ENCODE assay signal across 23 mouse cellular contexts in the genomic region with DNA sequence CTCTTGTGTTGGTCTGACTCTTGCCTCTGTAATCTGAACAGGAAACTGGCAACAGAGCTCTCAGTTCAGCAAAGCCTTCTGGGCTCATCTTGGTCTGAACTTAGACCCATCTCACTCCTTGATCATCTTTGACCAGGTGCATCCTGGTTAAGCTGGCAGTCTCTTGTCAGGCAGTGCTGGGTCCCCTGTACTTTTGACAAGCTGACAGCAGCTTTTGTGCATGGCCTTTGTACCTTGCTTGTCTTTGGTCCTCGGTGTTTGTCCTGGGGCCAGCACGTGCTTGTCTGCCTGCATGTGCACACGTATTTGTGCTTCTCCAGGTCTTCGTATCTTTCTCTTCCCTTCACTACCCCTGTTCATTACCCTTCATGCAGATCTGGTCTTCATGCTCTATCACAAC. TPM values are rescaled to one million over a fixed set of nuclear protein-coding genes. Genes with fewer than 3 reads are reported as not detected.
DNase-seq lines count a peak whose midpoint lies in the region; ATAC-seq and TF ChIP-seq lines count a peak whose summit lies in the region.
"Had no signal": no experiment of that assay in that cellular context is flagged by ENCODE, and none has a peak within 500 bp of the region (broad histone marks: within the 10 kb centered on the region; RNA-seq: fewer than 3 reads in every experiment).

No protein-coding gene starts in this region.

- no peak overlapping the region for H3K9ac ChIP-seq in midbrain, embryonic 13.5 days (replicated peaks)
- H3K9ac ChIP-seq in midbrain, embryonic 16.5 days (ENCODE audit: low read depth, low read length), result no peak overlapping the region
- H3K9ac ChIP-seq in intestine, postnatal 0 days (ENCODE audit: low read depth, low read length), result no peak overlapping the region
- H3K9ac ChIP-seq: embryonic facial prominence, embryonic 13.5 days; forebrain, embryonic 13.5 days; hindbrain, embryonic 12.5 days; limb, embryonic 15.5 days; lung, embryonic 14.5 days had no signal

- no peak for TF ChIP-seq CTCF in intestine, postnatal 0 days (IDR thresholded peaks at IDR 0.05; ENCODE audit: low read depth)

- H3K4me2 ChIP-seq in midbrain, embryonic 13.5 days (replicated peaks), result no peak overlapping the region
- H3K4me2 ChIP-seq in midbrain, embryonic 16.5 days (ENCODE audit: low read length), result no peak overlapping the region
- no peak overlapping the region for H3K4me2 ChIP-seq in intestine, postnatal 0 days (replicated peaks; ENCODE audit: low read depth)
- H3K4me2 ChIP-seq: embryonic facial prominence, embryonic 13.5 days; forebrain, embryonic 13.5 days; hindbrain, embryonic 12.5 days; limb, embryonic 15.5 days; lung, embryonic 14.5 days had no signal

- WGBS in midbrain, embryonic 13.5 days, result 75% methylated on average over 4 of the region's 4 CpGs
- WGBS in midbrain, embryonic 16.5 days, result 63% methylated on average over 4 of the region's 4 CpGs
- WGBS in intestine, postnatal 0 days, result 37% methylated on average over 4 of the region's 4 CpGs

- peaks cover 62% of the 10 kb centered on the region for H3K4me1 ChIP-seq in midbrain, embryonic 13.5 days (replicated peaks)
- peaks cover 23% of the 10 kb centered on the region for H3K4me1 ChIP-seq in midbrain, embryonic 16.5 days (ENCODE audit: control insufficient read depth, insufficient read depth, low read length)
- no peaks in the 10 kb centered on the region for H3K4me1 ChIP-seq in intestine, postnatal 0 days (replicated peaks; ENCODE audit: control insufficient read depth, insufficient read depth, low read length)

- no peak overlapping the region for H3K4me3 ChIP-seq in midbrain, embryonic 13.5 days (replicated peaks)
- H3K4me3 ChIP-seq in midbrain, embryonic 16.5 days (ENCODE audit: low read depth, low read length), result no peak overlapping the region
- no peak overlapping the region for H3K4me3 ChIP-seq in intestine, postnatal 0 days (ENCODE audit: low read depth, low read length)
- H3K4me3 ChIP-seq: embryonic facial prominence, embryonic 13.5 days; erythroblast, embryonic 14.5 days; forebrain, embryonic 13.5 days; hindbrain, embryonic 12.5 days; limb, embryonic 15.5 days; megakaryocyte, embryonic 14.5 days had no signal

- DNase-seq in kidney, adult 9 months, result peak; percentile 59
- DNase-seq in kidney, postnatal 14 days, result no peak
- DNase-seq in urinary bladder, postnatal 25 days (ENCODE audit: low spot score), result no peak
- no peak for DNase-seq in adrenal gland, postnatal 10 days
- DNase-seq: adrenal gland, adult 2 months; B cell, adult 2 months; cerebellum, adult 11-12 months; cerebellum, postnatal 25 days; left cerebral cortex, postnatal 4 days; lung, embryonic 14.5 days; lung, postnatal 36 days; right cerebral cortex, postnatal 14 days; spleen, adult 18-20 months had no signal

- no peaks in the 10 kb centered on the region for H3K36me3 ChIP-seq in midbrain, embryonic 13.5 days
- no peaks in the 10 kb centered on the region for H3K36me3 ChIP-seq in midbrain, embryonic 16.5 days (ENCODE audit: control insufficient read depth, insufficient read depth, low read length)
- no peaks in the 10 kb centered on the region for H3K36me3 ChIP-seq in intestine, postnatal 0 days (ENCODE audit: control insufficient read depth, insufficient read depth)
- H3K36me3 ChIP-seq: embryonic facial prominence, embryonic 13.5 days; G1E; hindbrain, embryonic 12.5 days; limb, embryonic 15.5 days had no signal

- H3K9me3 ChIP-seq in midbrain, embryonic 13.5 days, result no peaks in the 10 kb centered on the region
- no peaks in the 10 kb centered on the region for H3K9me3 ChIP-seq in midbrain, embryonic 16.5 days (replicated peaks; ENCODE audit: control insufficient read depth, low read length, poor library complexity, severe bottlenecking)
- H3K9me3 ChIP-seq in intestine, postnatal 0 days (ENCODE audit: control insufficient read depth), result no peaks in the 10 kb centered on the region
- H3K9me3 ChIP-seq: embryonic facial prominence, embryonic 13.5 days; forebrain, embryonic 13.5 days; G1E; hindbrain, embryonic 12.5 days; limb, embryonic 15.5 days; megakaryocyte, embryonic 14.5 days had no signal

- no peak for ATAC-seq in midbrain, embryonic 13.5 days
- no peak for ATAC-seq in midbrain, embryonic 16.5 days
- peak; percentile 52; the same call in 1 of the 2 replicates for ATAC-seq in intestine, postnatal 0 days
- ATAC-seq: forebrain, embryonic 13.5 days had no signal

- H3K27me3 ChIP-seq in midbrain, embryonic 13.5 days, result no peaks in the 10 kb centered on the region
- no peaks in the 10 kb centered on the region for H3K27me3 ChIP-seq in midbrain, embryonic 16.5 days (ENCODE audit: control insufficient read depth, insufficient read depth, low read depth, low read length)
- H3K27me3 ChIP-seq in intestine, postnatal 0 days (replicated peaks; ENCODE audit: control insufficient read depth, insufficient read depth, low read length), result 0 out of 2 replicates have a peak, but pooled peaks cover 5% of the 10 kb centered on the region
- H3K27me3 ChIP-seq: embryonic facial prominence, embryonic 13.5 days; forebrain, embryonic 13.5 days; limb, embryonic 15.5 days had no signal

- H3K27ac ChIP-seq in midbrain, embryonic 13.5 days, result peak overlapping the region; percentile 51; the same call in 1 of the 2 replicates
- no peak overlapping the region; the same call in 1 of the 2 replicates for H3K27ac ChIP-seq in midbrain, embryonic 16.5 days (ENCODE audit: low read length)
- no peak overlapping the region; the same call in 1 of the 2 replicates for H3K27ac ChIP-seq in intestine, postnatal 0 days (ENCODE audit: low read depth, low read length)
- H3K27ac ChIP-seq: embryonic facial prominence, embryonic 13.5 days; hindbrain, embryonic 12.5 days; limb, embryonic 15.5 days had no signal

RNA-seq across cellular contexts. Expression of a gene that starts 49.8 kb away (rescaled TPM):
- 8,644 and 8,868 TPM in 2 replicates for polyA plus RNA-seq in midbrain, embryonic 13.5 days (2015; fragmentation: Nextera tagmentation; extraction: Ambion mirVana)
- polyA plus RNA-seq in midbrain, embryonic 16.5 days (2015; fragmentation: Nextera tagmentation; extraction: Ambion mirVana), result 9,243 and 10,143 TPM in 2 replicates
- 98.2 and 111 TPM in 2 replicates for polyA plus RNA-seq in intestine, postnatal 0 days (2015; fragmentation: Nextera tagmentation; extraction: Ambion mirVana)
- 100 to 1,000 TPM; 184 to 187 TPM for total RNA-seq in adrenal gland, postnatal 10 days (2021)
- total RNA-seq: G1E had no signal
- polyA plus RNA-seq: G1E had no signal

Comparison
In these comparisons a context has a peak if more than half of its experiments do, and no peak if none do; other contexts are left out.
1. RNA of a gene that starts 49.8 kb away (polyA plus RNA-seq): 9,243 to 10,143 TPM in midbrain, embryonic 16.5 days and 8,644 to 8,868 TPM in midbrain, embryonic 13.5 days; 98.2 to 111 TPM in intestine, postnatal 0 days; every median in the first group is over 10 times any median in the second.